Mouse (Mus musculus): ENCODE data around the gene Sik1.

DNA sequence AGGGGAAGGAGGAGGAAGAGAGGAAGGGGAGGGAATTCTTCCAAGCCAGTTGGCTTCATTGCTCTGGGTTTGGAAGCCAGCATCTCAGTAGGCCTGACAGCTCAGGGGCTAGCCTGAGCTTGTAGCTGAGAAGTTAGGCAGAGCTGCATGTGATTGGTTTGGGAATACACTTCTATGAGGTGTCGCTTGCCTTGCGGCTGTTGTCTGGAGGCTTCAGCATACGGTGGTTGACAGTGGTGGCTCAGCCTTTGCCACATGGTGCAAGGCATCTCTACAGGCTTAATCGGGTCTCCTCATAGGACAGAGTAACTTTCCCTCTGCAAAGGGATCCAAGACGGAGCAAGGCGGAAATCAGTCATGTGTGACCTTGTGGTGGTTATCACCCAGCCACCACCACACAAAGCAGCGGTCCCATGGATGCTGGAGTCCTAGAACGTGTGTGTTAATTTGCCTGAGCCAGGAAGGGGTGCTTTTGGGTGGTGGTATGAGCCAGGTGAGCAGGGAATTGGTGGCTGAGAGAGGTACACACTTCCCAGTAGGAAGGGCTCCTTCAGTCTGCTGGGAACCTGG lies 25.0 kb downstream of the Sik1 start:
- no peak for TF ChIP-seq CTCF (IDR thresholded peaks at IDR 0.05; ENCODE audit: low read depth)
- TF ChIP-seq EP300 (IDR thresholded peaks at IDR 0.05; ENCODE audit: low read depth): no peak

All from liver, embryonic 14.5 days (tissue).